Mouse (Mus musculus) hematopoietic stem cell, adult 5-6 weeks (primary cell): ENCODE measurements around the gene Dctd. TPM values are rescaled to one million over a fixed set of nuclear protein-coding genes. Genes with fewer than 3 reads are reported as not detected.
A peak's percentile ranks its signal among the peaks of the same experiment; 100 is the strongest.

Experiments
- ATAC-seq, 2 experiments: fragments of 125-278 bp in 1 of 2; replicated peaks in 1 of 2; 2 replicates each; pipeline ENCODE4 v1.8.0; 2016 to 2017; ENCODE audit warnings: inconsistent platforms in 2 of 2, mild to moderate bottlenecking in 2 of 2, moderate number of reproducible peaks in 2 of 2, low read depth in 1 of 2, moderate TSS enrichment in 1 of 2; ENCODE audit not compliant: low FRiP score in 2 of 2, poor library complexity in 2 of 2, severe bottlenecking in 2 of 2, insufficient read depth in 1 of 2, low TSS enrichment in 1 of 2
- total RNA-seq: library from RNA; stranded (forward); fragments of 172-1452, 232-1000 nt; gene quantifications from 2 replicates; pipeline ENCODE4 v1.2.3, GENCODE M21; 2017

Dctd gene
- total RNA-seq, 1 experiment from 2014 or later: 72.7 TPM

- no peak for ATAC-seq
These were observed 100.3 kb downstream of the Dctd start for GRCm38 (mm10) chr8:48199171-48199570.

GRCm38 (mm10) chr8:48202632-48203031 is 103.7 kb downstream of the Dctd start:
- ATAC-seq: 0 out of 4 replicates have a peak, but pooled peaks of 1 of the 2 experiments have one; percentile 27

Other genes with a start within 250 kb of the Dctd start
- gene Wwc2, start 108.2 kb upstream of the Dctd start, total RNA-seq: 9.2 and 9.5 TPM in 2 replicates